Mouse (Mus musculus) mouse trophoblast stem cell (cell line): ENCODE measurements at regions not wholly inside any gene's neighbourhood (a gene's known extent, or its start where the extent isn't known, plus 50 kb on each side); places are given as distances from the start of the nearest gene placed in this dataset.

ENCODE experiments used
- in situ Hi-C, 2 experiments: fragments of 300-500 bp; cut with MseI, MboI; formaldehyde crosslinking; loops; 2 replicates in 1 of 2; 3 replicates in 1 of 2; pipeline ENCODE4 v1.15.1; 2025

- in situ Hi-C loops, result no loop called here
These were observed 153.7 kb downstream of the Pax1 start for GRCm38 (mm10) chr2:147515436-147515835.

GRCm38 (mm10) chr2:147514748-147515147 is 153.0 kb downstream of the Pax1 start:
- in situ Hi-C loops, result no loop called here

- in situ Hi-C loops, result no loop called here
These were observed 142.2 kb downstream of the Pax1 start for GRCm38 (mm10) chr2:147503962-147504361.

- in situ Hi-C loops, result no loop called here
These were observed 137.0 kb downstream of the Pax1 start for GRCm38 (mm10) chr2:147498731-147499130.

- in situ Hi-C loops, result no loop called here
These were observed 94.2 kb downstream of the Pax1 start for GRCm38 (mm10) chr2:147455932-147456331.

GRCm38 (mm10) chr2:147454362-147455257 is 92.9 kb downstream of the Pax1 start:
- in situ Hi-C loops, result no loop called here
